Mouse (Mus musculus): ENCODE measurements around the gene Pkn3. TPM values are rescaled to one million over a fixed set of nuclear protein-coding genes. Genes with fewer than 3 reads are reported as not detected.

Pkn3 gene
- 1.5 TPM for total RNA-seq (2023)

DNA sequence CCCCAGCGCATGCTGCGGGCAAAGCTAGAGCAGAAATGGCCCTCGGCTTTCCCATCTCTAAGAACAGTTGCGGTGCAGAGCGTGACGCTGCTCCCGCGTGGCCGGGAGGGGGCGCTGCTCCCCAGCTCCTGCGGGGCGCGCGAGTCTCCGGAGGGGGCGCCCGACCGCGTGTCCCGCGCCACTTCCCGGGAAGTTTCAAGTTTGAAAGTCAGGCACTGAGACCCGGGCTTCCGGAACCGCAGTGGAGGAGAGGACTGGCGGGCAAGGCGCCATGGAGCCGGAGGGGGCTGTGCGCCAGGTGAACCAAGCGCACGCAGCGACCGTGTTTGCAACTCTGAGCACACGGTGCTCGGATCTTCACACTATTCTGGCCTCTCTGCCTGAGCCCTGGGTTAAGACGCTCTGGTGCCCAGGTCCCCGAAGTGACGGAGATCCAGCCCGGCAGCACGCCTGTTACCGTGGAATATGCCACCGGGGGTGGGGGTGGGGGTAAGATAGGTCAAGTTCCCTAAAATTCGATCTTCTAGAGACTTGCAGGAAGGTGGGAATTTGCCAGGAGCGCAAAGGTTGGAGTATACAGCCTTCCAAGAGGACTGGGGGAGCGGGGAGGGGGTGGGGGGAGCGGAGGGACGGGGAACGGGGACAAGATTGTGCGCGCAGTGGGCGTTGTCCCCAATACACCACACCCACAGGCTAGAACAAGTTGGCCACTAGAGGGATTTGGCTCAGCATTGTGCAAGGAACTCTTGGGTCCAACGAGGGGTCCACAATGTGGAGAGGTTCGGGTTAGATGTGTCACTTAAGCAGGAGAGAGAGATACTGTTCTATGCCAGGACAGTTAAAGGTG lies at the start of gene Pkn3:
Gene Pkn3, plus strand, starts transcription at position 183 of the 847 bp plus-strand sequence.

DNA sequence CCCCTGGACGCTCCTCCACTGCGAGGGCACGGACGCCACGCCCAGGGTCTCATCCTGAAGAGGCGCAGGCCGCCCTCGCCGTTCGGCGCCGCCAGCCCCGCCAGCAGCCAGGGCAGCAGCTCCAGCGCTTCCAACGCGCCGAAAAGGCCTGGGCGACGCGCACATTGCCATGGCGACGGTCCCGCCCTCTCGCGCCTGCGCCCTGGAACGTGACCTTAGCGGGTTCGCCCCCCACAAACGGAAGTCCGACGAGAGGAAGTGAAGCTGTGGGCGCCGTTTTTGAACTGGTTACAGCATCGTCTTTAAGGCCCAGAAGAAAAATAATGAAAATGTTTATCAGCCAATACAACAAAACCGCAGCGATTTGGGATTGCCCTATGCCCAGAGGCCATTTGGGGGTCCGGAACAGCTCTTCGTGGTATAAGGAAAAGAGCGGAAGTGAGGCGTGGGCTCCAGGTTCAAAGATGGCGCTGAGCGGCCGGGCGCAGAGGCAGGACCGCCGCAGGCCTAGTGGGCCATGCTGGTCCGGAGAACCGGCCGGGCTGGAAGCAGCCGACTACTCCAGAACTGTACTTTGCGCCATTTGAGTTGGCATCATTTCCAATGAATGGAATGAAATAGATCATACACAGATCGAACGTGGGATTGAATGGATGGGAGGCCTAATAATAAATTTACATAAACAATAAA lies 28.6 kb upstream of the Pkn3 start, which contains the start of gene Wdr34:
Gene Wdr34, minus strand, starts transcription at position 183 of the 690 bp plus-strand sequence.

DNA sequence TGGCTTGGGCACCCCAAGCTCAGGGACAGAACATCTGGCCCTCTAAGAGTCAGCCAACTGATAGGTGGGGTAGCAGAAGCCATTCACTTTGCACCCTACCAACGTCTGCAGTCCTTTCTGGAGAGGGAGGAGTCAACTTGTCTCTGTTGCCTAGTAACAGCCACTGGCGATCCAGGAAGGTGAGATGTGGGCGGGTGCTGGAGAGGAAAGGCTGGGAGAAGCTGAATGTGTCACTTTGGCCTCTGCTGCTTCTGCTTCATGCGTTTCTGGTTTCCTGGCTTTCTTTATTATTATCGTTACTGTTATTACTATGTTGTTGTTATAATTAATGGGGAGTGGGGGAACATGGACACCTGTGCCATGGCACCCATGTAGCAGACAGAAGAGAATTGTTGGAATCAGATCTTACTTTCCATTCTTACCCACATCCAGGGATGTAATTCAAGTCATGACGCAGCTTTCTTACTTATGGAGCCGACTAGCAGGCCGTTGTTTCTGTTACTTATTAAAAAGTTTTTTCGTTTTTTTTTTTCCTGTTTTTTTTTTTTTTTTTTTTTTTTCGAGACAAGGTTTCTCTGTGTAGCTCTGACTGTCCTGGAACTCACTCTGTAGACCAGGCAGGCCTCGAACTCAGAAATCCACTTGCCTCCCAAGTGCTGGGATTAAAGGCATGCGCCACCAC lies 20.1 kb upstream of the Pkn3 start, which contains the start of gene Set:
Gene Set, plus strand, starts transcription at position 156 of the 682 bp plus-strand sequence.

DNA sequence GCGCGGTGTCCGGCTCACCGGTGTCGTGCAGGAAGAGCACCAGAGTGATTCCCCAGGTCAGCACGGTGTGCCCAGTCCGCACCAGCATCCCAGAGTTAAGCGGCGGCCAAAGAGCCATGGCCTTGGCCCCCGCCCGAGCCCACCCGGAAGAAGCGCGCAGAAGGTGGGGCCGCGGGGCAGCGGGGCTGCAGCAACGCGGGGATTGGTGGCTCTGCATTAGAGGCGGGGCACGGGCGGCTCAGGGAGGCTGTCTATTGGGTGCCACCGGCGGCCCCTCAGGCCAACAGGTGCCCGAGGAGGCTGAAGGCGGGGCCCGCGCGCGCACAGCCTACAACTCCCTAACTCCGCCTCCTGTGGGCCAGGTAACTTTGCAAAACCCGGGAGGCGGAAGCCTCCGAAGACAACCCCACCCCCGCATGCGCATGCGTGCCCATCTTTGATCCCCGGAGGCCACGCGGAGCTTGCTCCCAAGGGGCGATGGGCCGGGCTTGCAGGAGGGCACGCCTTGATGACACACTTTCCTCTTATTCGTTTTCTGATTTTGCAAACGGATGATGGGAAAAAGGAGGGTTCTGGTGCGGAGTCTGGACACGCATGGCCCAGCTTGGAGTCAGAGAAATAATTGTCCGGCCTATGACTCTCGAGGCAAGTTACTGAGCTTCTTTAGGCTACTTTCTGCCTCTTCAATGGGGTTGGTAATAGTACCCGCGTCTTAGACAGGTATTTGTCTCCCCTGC lies 16.2 kb downstream of the Pkn3 start, which contains the start of gene Zdhhc12:
Gene Zdhhc12, minus strand, starts transcription at position 178 of the 737 bp plus-strand sequence.

DNA sequence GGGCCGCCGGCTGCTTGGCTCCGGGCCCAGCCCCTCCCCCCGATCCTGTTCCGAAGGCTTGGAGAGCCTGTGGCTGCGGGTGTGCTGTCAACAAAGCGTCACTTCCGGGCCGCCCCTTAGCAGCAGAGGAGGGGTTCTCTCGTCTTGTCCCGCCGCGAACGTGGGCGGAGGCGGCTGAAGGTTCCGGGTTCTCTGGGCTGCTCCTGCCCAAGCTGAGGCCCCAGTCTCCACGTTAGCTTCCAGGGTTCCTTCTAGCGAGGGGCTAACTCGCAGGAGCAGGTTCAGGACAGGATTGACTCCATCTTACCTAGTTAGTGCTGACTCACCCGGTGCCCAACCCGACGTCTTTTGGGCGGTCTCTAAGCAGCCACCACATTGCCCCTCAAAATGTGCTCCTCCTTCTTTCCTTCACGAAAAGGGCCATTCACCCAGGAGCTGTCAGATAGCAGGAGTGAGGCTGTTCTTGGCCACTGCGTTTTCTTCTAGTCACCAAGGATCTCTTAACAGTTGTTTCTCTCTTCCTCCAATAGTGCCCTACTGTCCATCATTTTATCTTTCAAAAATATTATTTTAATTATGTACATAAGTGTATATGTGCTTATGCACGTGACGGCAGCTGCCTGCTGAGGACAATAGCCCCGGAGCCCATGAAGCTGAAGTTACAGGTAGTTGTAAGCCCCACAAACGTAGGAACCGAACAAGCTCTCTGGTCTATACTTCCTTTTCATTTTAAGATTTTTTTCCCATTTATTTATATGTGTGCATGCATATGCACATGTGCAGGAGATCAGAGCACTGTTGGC lies 47.2 kb downstream of the Pkn3 start, which contains the start of gene Zer1:
Gene Zer1, minus strand, starts transcription at position 114 of the 803 bp plus-strand sequence.

DNA sequence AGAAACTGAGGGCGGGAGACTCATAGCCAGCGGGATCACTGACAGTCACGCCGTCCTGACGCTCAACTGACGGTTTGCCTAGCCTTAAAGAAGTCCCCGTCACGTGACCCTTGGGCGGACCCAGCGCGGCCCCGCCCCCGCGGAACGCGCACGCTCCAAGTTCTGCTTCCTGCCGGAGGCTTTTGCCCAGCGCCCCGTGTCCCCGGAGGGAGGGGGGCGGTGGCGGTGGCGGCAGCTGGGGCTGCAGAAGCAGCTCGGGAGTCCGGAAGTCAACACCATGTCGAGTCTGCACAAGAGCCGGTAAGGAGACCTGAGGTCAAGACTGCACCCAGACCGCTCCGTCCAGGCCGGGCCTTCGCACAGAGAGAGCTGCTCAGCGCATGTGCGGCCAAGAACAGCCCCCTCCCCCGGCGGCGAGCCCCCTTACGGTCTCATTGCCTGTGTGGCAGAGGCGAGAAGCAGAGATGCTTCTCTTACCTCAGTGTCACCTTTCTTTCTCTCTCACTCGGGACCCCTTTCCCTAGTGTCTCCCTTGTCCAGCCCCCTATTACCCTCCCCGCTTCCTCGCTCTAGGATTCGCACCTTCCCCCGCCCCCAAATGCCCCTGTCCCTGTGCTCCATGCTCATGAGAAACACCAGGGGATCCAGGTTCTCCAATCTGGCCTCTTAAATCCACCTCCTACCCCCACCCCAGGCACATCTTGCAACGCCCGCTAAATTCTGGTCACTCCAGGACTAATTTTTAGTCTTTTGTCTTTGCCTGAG lies 56.3 kb downstream of the Pkn3 start, which contains the start of gene Tbc1d13:
Gene Tbc1d13, plus strand, starts transcription at position 134 of the 765 bp plus-strand sequence.

Other genes with a start within 250 kb of the Pkn3 start
- gene Cercam, start 208.5 kb upstream of the Pkn3 start, total RNA-seq (2023), result 0.62 TPM
- 78.7 TPM for gene Odf2, start 188.5 kb upstream of the Pkn3 start, total RNA-seq (2023)
- 60.2 TPM for gene Gle1, start 142.3 kb upstream of the Pkn3 start, total RNA-seq (2023)
- 311 TPM for gene Sptan1, start 112.1 kb upstream of the Pkn3 start, total RNA-seq (2023)
- gene Wdr34, start 28.8 kb upstream of the Pkn3 start, total RNA-seq (2023), result 0.33 TPM
- gene Set, start 20.3 kb upstream of the Pkn3 start, total RNA-seq (2023), result 229 TPM
- 15.4 TPM for gene Zdhhc12, start 16.0 kb downstream of the Pkn3 start, total RNA-seq (2023)
- 81.1 TPM for gene Zer1, start 46.9 kb downstream of the Pkn3 start, total RNA-seq (2023)
- 34.4 TPM for gene Tbc1d13, start 56.1 kb downstream of the Pkn3 start, total RNA-seq (2023)
- 17.1 TPM for gene Endog, start 93.8 kb downstream of the Pkn3 start, total RNA-seq (2023)
- 18.8 TPM for gene Spout1, start 100.8 kb downstream of the Pkn3 start, total RNA-seq (2023)
- gene Kyat1, start 128.2 kb downstream of the Pkn3 start, total RNA-seq (2023), result 12.3 TPM
- gene Lrrc8a, start 160.0 kb downstream of the Pkn3 start, total RNA-seq (2023), result 68.0 TPM
- gene Gm28035, start 162.9 kb downstream of the Pkn3 start, total RNA-seq (2023), result 7.8 TPM
- gene Phyhd1, start 188.5 kb downstream of the Pkn3 start, total RNA-seq (2023), result 16.5 TPM
- not detected for gene Gm28038, start 203.4 kb downstream of the Pkn3 start, total RNA-seq (2023)
- gene Dolk, start 208.7 kb downstream of the Pkn3 start, total RNA-seq (2023), result 11.0 TPM
- 55.5 TPM for gene Nup188, start 208.7 kb downstream of the Pkn3 start, total RNA-seq (2023)

Data from CD4-positive naive resting alpha-beta T cell, adult 57 days (primary cell).